Mouse (Mus musculus): ENCODE data around the gene Ugt1a7c. TPM values are rescaled to one million over a fixed set of nuclear protein-coding genes. Genes with fewer than 3 reads are reported as not detected.

Ugt1a7c gene
- polyA plus RNA-seq, 1 experiment: 8.3 TPM

DNA sequence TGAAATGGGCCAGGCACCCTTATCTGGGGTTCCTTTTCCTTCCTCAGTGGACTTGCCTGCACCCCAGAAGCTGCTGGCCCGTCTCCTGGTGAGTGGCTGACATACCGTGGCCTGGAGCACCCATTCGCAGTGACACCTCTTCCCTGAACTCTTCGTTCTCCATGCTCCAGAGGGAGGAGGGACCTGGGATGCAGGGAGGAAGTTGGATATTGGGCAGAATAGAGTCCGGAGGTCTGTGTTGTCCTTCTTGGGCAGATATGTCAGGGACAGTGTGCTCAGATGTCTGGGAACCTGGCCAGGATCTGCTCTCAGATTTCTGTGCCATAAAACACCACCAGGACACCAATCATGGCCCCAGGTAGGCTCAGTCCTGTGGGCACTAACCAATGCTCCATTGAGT, 145.2 kb downstream of the Ugt1a7c start:
- no peak for DNase-seq (ENCODE audit: low read depth)

DNA sequence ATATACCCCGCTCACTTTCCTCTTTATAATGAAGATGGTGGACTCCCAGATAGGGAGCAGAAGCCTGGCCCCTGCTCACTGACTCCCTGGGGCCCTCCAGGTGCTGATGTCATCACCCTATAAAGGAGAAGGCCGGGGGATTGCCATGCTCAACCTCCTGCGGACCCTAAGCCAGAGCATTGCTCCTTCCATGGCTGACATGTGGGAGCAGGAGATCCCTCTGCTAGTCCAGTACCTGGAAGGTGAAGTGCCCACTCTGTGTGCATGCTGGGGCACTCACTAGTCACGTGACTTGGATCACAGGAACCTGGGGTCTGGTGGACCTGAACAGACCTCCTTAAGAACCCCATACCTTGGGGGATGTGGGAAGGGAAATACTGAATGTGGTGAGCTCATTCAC, 145.7 kb downstream of the Ugt1a7c start:
- DNase-seq (ENCODE audit: low read depth): no peak

DNA sequence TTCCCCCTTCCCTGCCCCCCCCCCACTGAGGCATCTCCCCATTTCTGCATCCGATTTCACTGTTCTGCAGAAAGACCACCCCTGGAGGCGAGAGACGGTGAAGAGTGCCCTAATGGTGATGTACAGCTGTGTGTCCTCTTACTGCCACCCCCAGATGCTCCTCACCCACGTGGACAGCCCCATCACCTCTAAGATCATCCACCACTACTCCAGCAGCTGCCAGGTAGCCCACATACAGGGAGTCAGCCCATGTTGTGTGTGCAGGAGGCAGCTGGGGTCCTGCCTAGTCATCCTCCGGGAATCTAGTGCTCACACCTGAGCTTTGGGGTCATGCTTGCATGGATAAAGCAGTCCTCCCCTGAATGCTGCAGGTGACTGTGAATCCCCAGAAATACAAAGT, 149.0 kb downstream of the Ugt1a7c start:
- DNase-seq (ENCODE audit: low read depth): no peak

DNA sequence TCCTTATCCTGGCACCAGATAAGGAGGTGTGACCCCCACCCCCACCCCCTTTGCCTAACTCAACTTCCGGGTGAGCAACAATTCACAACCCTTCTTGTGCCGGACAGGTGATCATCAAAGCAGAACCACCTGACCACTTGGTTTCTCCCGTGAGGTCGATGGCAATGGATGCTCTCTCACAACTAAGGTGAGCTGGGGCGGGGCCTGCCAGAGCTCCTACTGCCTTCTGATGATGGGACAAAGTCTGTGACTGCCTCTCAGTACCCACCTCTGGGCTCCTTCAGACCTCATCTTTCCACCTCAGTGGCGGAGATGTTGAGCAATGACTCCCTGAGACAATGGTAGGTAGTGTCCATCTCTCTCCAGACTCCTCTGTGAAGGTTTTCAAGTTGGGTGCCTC, 151.0 kb downstream of the Ugt1a7c start:
- DNase-seq (ENCODE audit: low read depth): no peak

DNA sequence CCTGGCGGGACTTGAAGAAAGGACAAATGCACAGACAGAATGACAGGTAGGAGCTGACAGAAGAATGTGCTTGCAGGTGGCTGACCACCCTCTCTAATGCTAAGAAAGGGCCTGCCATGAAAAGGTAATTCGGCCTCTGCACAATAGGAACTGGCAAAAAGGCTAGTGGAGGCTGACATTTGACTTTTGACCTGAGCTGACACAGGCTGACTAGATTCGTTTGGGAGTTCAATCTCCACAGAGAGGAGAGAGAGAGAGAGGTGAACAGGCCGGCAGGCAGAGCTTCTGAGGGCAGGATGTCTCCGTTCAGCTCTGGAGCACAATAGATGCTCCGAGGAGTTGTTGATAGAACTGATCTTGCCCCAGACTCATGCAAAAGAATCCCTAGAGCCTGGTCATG, 151.5 kb downstream of the Ugt1a7c start:
- DNase-seq (ENCODE audit: low read depth): no peak

DNA sequence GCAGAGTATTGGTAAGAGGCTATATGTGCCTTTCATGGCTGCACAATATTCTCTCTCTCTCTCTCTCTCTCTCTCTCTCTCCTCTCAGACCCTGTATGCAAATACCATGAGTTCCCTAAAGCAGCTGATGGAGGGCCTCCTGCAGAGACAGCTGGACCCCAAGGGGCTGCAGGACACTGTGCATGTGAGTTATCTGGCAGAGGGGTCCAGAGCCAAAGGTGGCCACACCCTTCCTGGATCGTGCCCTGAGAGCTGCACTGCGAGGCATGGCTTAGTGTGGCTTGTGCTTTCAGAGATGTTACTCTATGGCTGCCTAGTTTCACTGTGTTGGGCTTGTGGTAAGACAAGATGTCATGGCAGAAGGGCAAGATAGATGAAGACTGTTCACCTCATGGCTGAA, 152.8 kb downstream of the Ugt1a7c start:
- DNase-seq (ENCODE audit: low read depth): no peak

DNA sequence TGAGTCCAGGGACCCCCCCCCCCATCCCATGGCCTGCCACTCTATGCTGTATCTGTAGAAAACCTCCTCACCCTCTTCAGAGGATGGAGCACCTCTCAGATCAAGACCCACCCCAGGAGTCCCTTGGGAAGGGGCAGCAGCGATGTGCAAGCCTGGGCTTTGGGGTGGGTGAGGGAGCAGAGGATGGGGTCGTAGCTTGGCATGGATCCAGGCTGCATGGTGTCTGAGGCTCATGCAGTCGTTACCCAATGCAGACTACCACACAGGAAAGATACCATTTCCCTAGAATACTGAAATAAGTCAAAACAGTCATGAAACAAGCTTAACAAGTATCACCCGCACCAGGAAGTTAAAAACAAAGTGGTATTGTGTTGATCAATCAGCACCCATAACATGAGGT, 153.8 kb downstream of the Ugt1a7c start:
- DNase-seq (ENCODE audit: low read depth): no peak

DNA sequence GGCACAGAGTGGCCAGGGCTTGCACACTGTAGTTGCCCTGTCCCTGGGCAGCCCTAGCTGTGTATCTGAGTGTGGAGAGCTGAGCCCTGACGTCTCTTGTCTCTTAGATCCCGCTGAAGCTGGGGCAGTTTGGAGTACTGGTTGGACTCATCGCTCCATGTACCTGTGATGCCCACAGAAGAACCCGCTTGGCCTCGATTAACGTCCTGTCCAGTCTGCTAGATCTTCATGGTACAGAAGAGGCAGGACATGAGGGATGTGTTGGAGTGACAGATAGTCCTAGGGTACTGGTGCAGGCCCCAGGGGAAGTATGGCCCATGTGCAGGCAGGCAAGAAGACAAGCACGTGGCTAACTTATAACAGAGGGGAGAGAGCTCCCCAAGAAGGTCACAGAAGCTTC, 154.7 kb downstream of the Ugt1a7c start:
- DNase-seq (ENCODE audit: low read depth): no peak

DNA sequence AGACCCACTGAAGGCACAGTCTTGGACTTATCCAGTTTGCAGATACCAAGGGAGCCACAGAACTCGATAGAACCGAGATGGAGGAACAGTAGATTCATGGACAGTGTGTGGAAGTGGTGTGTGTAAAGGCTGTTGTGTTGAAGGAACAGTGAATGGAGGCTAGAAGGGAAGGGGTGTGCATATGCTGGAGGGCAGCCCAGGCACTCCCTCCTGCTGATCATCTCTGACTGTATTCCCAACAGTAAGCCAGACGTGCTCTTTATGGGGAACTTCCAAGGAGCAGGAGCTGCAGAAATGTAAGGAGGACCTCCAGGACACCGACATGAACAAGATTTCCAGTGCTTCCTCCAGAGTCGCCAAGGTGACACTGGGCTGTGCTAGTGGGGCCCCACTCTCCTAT, 155.2 kb downstream of the Ugt1a7c start:
- no peak for DNase-seq (ENCODE audit: low read depth)

DNA sequence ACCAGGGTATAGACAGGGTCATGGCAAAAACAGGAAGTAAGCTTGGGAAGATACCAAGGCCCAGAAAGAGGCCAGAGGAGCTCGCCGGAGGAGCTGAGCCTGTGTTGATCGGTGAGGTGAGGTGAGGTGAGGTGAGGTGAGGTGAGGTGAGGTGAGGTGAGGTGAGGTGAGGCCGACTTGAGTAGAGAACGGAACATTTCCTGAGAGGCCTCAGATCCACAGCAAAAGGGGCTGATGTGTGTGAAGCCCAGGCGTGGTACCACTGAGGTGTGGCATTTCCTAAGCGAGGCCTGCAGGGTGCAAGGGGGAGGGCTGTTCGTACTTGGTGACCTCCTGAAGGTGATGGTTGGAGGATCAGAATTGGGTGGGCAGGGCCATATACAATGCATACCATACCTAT, 158.2 kb downstream of the Ugt1a7c start:
- DNase-seq (ENCODE audit: low read depth): no peak

DNA sequence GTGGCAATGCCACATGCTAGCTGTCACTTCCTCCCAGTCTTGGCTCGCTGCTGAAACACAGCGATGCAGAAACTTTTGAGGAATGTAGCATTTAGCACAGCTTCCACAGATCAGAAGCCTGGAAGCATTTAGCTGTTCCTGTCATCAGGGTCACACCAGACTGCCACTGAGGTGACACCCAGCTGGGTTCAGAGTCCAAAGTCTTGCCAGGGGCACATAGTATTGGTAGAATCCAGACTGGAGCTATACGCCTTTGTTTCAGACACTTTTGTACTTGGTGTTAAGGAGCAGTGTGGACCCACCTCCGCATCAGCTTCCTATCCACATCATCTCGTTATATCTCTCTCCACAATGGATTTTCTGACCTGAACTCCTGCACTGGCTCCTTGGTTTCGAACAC, 158.7 kb downstream of the Ugt1a7c start:
- no peak for DNase-seq (ENCODE audit: low read depth)

DNA sequence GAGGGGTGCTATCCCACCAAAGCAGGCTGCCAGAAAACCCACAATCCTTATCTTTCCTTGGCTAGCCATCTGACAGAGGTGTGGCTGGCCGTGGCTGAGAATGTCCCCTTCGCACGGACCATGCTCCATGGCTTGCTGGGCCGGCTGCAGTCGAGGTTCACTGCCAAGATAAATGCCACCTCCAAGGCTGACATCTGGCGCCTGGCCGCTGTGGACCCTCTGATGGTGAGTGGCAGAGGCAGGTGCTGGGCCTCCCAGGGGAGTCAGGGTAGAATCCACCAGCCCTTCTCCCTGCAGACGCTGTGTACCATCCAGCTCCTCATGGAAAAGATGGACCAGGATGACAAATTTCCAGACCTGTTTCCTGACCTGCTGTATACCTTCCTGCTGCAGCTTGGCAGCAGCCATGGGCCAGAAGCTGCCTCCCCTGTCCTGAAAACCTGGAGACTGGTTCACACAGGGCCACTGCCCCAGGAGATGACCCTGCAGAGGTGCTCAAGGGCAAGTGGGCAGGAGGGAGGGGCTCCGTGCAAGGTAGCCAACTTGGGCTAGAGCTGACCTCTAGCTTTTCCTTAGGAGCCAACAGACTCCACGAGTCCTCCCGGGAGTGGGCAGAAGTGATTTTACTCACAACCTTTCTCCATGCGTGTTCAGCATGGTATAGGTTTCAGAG, 160.1 kb downstream of the Ugt1a7c start:
- DNase-seq (ENCODE audit: low read depth): no peak

DNA sequence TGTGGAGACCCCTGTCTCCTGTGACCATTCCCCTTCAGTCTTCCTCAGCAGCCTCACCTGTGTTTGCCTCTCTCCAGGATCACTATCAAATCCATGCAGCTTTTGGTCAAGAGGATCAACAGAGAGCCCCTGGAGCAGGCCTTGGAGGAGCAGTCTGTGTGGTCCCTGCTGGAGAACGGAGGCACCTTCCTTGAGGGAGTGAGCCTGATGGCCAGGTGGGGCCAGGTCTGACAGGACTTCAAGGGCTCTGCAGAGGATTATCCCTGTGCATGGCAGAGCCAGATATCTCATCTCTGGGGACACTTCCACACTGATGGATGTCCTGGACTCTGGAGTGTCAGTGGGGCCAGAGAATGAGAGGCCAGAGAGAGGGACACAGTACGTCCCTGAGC, 160.6 kb downstream of the Ugt1a7c start:
- no peak for DNase-seq (ENCODE audit: low read depth)

DNA sequence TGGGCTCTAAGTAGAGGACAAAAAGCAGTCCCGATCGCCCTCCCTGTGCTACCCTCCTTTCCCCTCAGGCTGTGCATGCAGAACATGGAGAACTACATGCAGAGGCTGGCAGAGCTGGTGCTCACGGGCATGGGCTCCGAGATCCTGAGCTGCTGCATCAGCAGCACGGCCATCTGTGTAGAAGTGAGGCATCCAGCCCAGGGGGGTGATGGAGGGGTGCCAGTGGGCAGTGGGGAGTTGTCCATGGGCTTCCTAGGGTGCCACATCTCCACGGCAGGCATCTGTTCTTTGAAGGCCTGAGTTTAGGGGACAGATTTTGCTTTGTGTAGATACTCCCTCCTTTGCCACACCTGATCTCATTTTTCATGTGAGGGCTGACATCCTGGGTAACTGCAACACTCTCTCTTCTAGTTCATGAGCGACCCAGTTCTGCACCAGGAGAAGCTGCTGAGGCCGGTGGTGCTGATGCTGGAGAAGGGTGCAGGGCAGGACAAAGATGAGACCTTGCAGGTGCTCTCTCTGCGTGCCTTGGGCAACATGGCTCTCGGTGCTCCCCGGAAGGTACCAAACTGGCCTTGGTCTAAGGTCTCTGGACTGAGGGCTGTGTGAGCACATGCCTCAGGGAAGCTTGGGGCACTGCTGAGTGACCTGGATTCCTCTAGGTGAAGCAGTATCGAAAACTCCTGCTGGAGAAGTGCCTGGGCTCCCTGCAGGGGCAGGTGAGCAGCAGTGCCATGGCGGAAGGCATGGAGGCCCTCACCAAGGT, 161.3 kb downstream of the Ugt1a7c start:
- no peak for DNase-seq (ENCODE audit: low read depth)

DNA sequence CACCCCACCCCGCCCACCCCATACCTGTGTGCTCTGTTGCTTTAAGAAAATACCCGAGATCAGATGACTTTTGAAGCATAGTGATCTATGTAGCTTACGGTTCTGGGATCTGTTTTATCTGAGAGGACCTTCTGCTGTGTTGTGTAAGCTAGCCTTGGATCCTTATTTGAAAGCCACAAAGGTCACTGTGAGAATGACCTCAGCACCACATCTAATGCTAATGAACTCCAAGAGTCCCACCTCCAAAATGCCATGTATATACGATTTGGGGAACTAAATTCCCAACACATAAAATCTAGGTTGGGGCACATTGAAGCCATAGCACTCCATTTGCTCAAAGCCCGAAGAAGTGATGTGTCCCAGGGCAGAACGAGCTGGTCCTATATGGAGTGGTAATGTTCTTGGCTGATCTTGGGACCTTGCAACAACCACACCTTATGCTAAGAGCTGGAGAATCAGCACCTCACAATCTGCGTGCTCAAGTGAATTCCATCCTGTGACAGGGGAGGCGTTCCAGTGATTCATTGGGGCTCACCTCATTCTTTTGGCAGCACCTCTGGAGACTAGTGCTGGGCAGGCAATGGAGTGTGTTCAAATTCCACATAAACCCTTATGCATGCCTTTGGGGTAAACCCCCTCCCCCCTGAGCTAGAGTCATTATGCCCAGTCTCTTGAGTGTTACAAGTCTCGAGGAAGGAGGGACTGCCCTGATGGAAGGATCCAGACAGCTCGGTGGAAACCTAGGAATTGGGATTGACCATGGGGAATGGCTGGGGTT, 162.2 kb downstream of the Ugt1a7c start:
- no peak for DNase-seq (ENCODE audit: low read depth)

DNA sequence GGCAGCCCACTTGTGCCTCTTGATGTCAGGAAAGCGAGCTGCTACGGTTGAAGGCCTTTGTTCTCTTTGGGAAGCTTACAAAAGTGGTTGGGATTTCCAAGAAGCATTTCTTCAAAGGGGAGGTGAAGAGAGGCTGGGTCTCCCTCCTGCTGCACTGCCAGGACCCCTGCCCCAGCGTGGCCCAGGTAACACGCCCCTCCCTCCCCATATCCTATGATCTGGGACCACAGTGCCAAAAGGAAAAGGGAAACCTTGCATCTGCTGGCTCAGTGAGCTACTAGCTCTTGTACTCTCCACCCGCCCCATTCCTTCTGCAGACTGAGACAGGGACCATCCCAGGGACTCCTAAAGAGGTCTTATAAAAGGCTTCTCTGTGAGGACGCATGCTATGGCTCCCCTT, 162.8 kb downstream of the Ugt1a7c start:
- no peak for DNase-seq (ENCODE audit: low read depth)

DNA sequence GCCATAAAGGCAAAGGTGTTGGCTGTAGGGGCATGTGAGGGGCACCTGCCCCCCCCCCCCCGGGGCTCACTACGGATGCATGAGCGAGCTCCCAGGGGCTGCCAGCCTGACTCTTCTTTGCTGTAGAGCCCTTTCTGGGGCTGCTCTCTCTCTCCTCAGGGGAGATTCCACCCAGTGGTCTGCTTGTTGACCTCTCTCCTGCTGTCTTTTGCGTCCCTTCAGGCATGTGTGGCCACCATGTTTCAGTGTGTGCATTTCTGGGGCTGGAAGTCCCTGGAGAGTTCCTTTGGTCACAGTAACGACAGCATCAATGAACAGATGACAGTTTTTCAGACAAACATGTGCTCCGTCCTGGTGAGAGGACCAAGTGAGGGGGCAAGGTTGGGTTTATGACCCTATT, 163.5 kb downstream of the Ugt1a7c start:
- no peak for DNase-seq (ENCODE audit: low read depth)

DNA sequence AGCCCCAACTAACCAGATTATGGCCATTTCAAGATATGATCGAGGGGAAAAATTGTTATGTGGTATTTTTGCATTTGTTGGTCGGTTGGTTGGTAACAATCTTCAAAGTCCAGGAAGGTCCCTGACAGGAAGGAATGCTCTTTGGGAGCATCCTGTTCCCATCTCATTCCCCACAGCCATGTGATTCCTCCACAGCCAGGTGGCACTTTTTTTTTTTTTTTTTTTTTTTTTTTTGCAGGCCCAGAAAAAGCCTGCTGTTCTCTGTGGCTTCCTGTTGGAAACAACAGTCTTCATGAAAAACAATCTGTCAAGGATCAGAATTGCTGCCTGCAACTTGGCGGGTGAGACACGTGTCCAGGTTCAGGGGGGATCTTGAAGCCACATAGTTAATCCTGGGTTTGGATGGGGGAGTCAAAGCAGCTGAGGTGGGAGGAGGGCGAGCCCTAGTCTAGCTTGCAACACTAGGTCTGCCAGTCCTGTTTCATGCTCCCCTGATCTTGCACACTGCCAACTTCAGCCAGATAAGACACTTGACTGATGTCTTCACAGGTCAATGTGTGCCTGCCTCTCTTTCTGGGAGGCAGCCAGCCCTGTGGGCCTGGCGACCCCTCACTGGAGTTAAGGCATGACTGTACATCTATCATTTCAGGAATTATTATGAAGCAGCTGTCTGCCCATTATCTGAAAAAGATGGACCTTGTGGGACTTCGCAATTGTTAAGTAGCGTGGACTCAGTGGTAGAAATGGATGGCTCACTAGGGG, 164.2 kb downstream of the Ugt1a7c start:
- DNase-seq (ENCODE audit: low read depth): no peak

DNA sequence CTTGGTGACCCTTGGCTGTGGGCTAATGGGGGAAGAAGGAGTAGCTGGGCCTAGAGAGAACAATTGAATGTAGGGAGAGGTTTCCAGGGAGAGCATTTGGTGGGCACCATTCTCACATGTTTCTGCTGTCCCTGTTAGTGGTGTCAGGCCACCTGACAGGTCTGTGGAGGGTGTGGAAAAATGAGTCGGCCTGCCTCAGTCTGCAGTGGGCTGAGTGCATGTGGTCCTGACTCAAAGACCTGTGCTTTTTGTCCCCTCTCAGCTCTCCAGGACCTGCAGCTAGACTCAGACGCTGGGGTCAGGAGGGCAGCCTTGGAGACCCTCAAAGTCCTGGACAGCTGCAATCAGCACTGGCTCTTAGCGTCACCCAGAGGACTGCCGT, 164.8 kb downstream of the Ugt1a7c start:
- DNase-seq (ENCODE audit: low read depth): no peak

DNA sequence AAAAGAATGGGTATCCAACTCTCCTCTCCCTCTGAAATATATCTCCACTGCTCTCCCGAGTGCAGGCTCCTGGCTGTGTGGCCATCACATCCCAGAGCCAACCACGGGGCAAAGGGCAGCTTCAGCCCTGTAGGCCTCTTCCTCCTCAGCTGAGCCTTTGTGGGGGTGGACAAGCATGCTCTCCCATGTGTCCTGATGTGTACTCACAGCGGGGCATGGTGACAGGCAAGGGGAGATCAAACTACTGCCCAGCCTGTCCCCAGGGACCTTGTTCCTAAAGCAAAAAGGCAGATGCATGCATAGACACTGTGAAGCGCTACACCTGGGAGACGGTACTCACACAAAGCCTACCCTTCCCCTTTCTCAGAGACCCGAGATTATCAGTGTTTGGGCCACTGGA, 165.3 kb downstream of the Ugt1a7c start:
- DNase-seq (ENCODE audit: low read depth): no peak

DNA sequence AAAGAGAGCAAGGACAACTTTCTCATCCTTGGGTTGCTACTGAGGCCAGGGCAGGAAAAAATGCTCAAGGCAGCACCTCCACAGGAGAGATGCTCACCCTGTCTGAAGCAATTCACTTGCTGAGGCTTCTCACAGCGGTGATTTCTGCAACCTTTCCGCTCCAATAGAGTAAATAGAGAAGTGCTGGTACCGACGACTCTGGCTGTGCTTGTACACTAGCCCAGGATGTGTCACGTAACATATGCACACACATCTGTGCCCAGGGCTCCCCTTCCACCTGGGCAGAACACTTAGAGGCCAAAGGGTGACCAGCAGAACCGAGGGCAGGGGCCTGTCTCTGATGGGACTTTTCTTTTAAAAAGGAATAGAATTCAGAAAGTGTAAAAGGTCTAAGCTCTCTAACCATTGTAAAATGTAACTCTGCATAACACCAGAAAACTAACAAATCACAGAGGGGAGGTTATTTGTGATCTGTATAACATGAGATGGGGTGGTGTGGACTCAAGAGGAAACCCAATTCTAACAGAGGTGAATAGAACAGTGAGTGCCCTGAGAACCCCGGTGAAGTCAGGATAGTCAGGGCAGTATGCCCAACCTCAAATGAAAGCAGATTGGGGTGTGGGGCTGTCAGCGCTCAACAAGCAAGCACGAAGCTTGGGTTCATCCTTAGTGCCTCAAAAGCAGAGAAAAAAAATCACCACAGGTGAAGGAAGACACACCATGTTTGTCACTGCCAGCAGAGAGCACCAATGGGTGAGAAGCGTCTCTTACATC, 165.9 kb downstream of the Ugt1a7c start:
- no peak for DNase-seq (ENCODE audit: low read depth)
